Mouse (Mus musculus): ENCODE results near the gene Srebf2. TPM values are rescaled to one million over a fixed set of nuclear protein-coding genes. Genes with fewer than 3 reads are reported as not detected.
A peak's percentile ranks its signal among the peaks of the same experiment; 100 is the strongest.

The Srebf2 gene
- polyA plus RNA-seq, 1 experiment from 2014 or later = 161 TPM

DNA sequence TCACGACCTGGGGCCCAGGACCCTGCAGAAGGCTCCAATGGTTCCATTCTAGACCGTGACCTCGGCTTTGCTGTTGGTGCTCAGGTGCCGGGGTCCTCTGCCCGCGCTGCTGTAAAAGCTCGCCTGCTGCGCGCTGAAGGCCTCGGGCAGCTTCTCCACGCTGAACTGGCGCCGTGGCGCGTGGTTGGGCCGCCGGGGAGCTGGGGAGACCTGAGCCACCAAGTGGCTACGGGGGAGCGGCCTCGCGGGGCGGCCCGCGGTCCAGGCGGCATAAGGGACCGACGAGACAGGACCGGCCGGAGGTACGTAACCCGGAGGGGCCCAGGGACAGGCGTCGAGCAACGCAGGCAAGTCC is 60.1 kb downstream of the Srebf2 start:
- Histone ChIP-seq H3K27me3 (ENCODE audit: control insufficient read depth, insufficient read depth, low read length) (peaks cover 54% of the 10 kb centered on the region), H3K27ac (ENCODE audit: low read length) (no peak overlapping the region), H3K4me1 (ENCODE audit: control insufficient read depth, insufficient read depth, low read length) (peaks cover 13% of the 10 kb centered on the region), H3K4me3 (replicated peaks; ENCODE audit: low read length) (no peak overlapping the region), H3K9ac (ENCODE audit: low read length) (no peak overlapping the region), H3K9me3 (replicated peaks; ENCODE audit: control insufficient read depth, low read length) (no peaks in the 10 kb centered on the region), H3K4me2 (ENCODE audit: low read depth, low read length) (no peak overlapping the region), H3K36me3 (ENCODE audit: control insufficient read depth, insufficient read depth, low read length) (peaks cover 12% of the 10 kb centered on the region)
- no peak for ATAC-seq (ENCODE audit: insufficient read depth, low FRiP score)
- WGBS = 23% methylated on average over 34 of the region's 34 CpGs

GRCm38 (mm10) chr15:82207504-82208219 is 60.7 kb downstream of the Srebf2 start:
- H3K4me1 ChIP-seq (ENCODE audit: control insufficient read depth, insufficient read depth, low read length) = peaks cover 15% of the 10 kb centered on the region
- no peak overlapping the region for H3K27ac ChIP-seq (ENCODE audit: low read length)
- H3K4me3 ChIP-seq (replicated peaks; ENCODE audit: low read length) = no peak overlapping the region
- no peak overlapping the region for H3K4me2 ChIP-seq (ENCODE audit: low read depth, low read length)
- H3K27me3 ChIP-seq (ENCODE audit: control insufficient read depth, insufficient read depth, low read length) = peaks cover 60% of the 10 kb centered on the region
- peaks cover 12% of the 10 kb centered on the region for H3K36me3 ChIP-seq (ENCODE audit: control insufficient read depth, insufficient read depth, low read length)
- H3K9me3 ChIP-seq (replicated peaks; ENCODE audit: control insufficient read depth, low read length) = no peaks in the 10 kb centered on the region
- WGBS = 24% methylated on average over 30 of the region's 30 CpGs
- no peak for ATAC-seq (ENCODE audit: insufficient read depth, low FRiP score)
- H3K9ac ChIP-seq (ENCODE audit: low read length) = no peak overlapping the region

- WGBS = 77% methylated on average over 8 of the region's 8 CpGs
- peaks cover 67% of the 10 kb centered on the region for H3K27me3 ChIP-seq (ENCODE audit: control insufficient read depth, insufficient read depth, low read length)
- H3K9ac ChIP-seq (ENCODE audit: low read length) = no peak overlapping the region
- H3K4me2 ChIP-seq (ENCODE audit: low read depth, low read length) = no peak overlapping the region
- H3K9me3 ChIP-seq (replicated peaks; ENCODE audit: control insufficient read depth, low read length) = no peaks in the 10 kb centered on the region
- peaks cover 15% of the 10 kb centered on the region for H3K4me1 ChIP-seq (ENCODE audit: control insufficient read depth, insufficient read depth, low read length)
- no peak overlapping the region for H3K27ac ChIP-seq (ENCODE audit: low read length)
- no peak overlapping the region for H3K4me3 ChIP-seq (replicated peaks; ENCODE audit: low read length)
- H3K36me3 ChIP-seq (ENCODE audit: control insufficient read depth, insufficient read depth, low read length) = peaks cover 9% of the 10 kb centered on the region
- ATAC-seq (ENCODE audit: insufficient read depth, low FRiP score) = no peak
Observed at GRCm38 (mm10) chr15:82208307-82208706, 61.3 kb downstream of the Srebf2 start.

- peaks cover 77% of the 10 kb centered on the region for H3K27me3 ChIP-seq (ENCODE audit: control insufficient read depth, insufficient read depth, low read length)
- 80% methylated on average over 13 of the region's 13 CpGs for WGBS
- peaks cover 5% of the 10 kb centered on the region; the same call in 1 of the 2 replicates for H3K36me3 ChIP-seq (ENCODE audit: control insufficient read depth, insufficient read depth, low read length)
- no peak overlapping the region for H3K4me2 ChIP-seq (ENCODE audit: low read depth, low read length)
- H3K4me3 ChIP-seq (replicated peaks; ENCODE audit: low read length) = no peak overlapping the region
- ATAC-seq (ENCODE audit: insufficient read depth, low FRiP score) = no peak
- peaks cover 15% of the 10 kb centered on the region for H3K4me1 ChIP-seq (ENCODE audit: control insufficient read depth, insufficient read depth, low read length)
- H3K27ac ChIP-seq (ENCODE audit: low read length) = no peak overlapping the region
- no peaks in the 10 kb centered on the region for H3K9me3 ChIP-seq (replicated peaks; ENCODE audit: control insufficient read depth, low read length)
- H3K9ac ChIP-seq (ENCODE audit: low read length) = no peak overlapping the region
Observed at GRCm38 (mm10) chr15:82209295-82210050, 62.5 kb downstream of the Srebf2 start.

GRCm38 (mm10) chr15:82210801-82211200 is 63.8 kb downstream of the Srebf2 start:
- Histone ChIP-seq H3K4me1 (ENCODE audit: control insufficient read depth, insufficient read depth, low read length) (peaks cover 15% of the 10 kb centered on the region), H3K9me3 (replicated peaks; ENCODE audit: control insufficient read depth, low read length) (no peaks in the 10 kb centered on the region), H3K27me3 (ENCODE audit: control insufficient read depth, insufficient read depth, low read length) (peaks cover 81% of the 10 kb centered on the region), H3K4me2 (ENCODE audit: low read depth, low read length) (no peak overlapping the region), H3K9ac (ENCODE audit: low read length) (no peak overlapping the region), H3K4me3 (replicated peaks; ENCODE audit: low read length) (no peak overlapping the region), H3K36me3 (ENCODE audit: control insufficient read depth, insufficient read depth, low read length) (no peaks in the 10 kb centered on the region), H3K27ac (ENCODE audit: low read length) (no peak overlapping the region)
- ATAC-seq (ENCODE audit: insufficient read depth, low FRiP score) = no peak
- 67% methylated on average over 1 of the region's 1 CpGs for WGBS

DNA sequence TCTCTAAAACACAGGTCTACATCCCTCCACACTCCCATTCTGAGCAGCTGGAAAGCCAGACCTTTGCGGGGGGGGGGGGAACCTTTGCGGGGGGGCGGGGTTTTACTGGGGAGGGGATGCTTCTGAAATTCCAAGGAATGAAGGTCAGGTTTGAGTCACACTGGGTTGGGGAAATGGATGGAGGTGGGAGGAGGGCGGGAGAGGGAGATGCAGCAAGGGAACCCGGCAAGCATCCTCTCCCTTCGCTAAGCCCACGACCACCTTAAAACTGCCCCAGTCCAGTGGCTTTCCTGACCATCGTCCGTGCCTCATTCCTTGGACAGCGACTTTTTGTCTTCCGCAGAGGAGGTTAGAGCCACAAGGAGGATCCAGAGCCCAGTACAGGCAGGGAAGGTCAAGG is 64.3 kb downstream of the Srebf2 start:
- peak overlapping the region; percentile 86; the same call in 1 of the 2 replicates for H3K4me2 ChIP-seq (ENCODE audit: low read depth, low read length)
- H3K27me3 ChIP-seq (ENCODE audit: control insufficient read depth, insufficient read depth, low read length) = peaks cover 81% of the 10 kb centered on the region
- no peak for ATAC-seq (ENCODE audit: insufficient read depth, low FRiP score)
- 5% methylated on average over 11 of the region's 11 CpGs for WGBS
- H3K9ac ChIP-seq (ENCODE audit: low read length) = no peak overlapping the region; the same call in 1 of the 2 replicates
- no peaks in the 10 kb centered on the region for H3K36me3 ChIP-seq (ENCODE audit: control insufficient read depth, insufficient read depth, low read length)
- H3K4me3 ChIP-seq (replicated peaks; ENCODE audit: low read length) = peak overlapping the region; percentile 53; the same call in 1 of the 2 replicates
- H3K4me1 ChIP-seq (ENCODE audit: control insufficient read depth, insufficient read depth, low read length) = peaks cover 15% of the 10 kb centered on the region
- H3K9me3 ChIP-seq (replicated peaks; ENCODE audit: control insufficient read depth, low read length) = no peaks in the 10 kb centered on the region
- no peak overlapping the region for H3K27ac ChIP-seq (ENCODE audit: low read length)

GRCm38 (mm10) chr15:82211911-82212751 is 65.2 kb downstream of the Srebf2 start:
- Histone ChIP-seq H3K9ac (ENCODE audit: low read length) (peak overlapping the region; percentile 60), H3K9me3 (replicated peaks; ENCODE audit: control insufficient read depth, low read length) (no peaks in the 10 kb centered on the region), H3K4me2 (ENCODE audit: low read depth, low read length) (peak overlapping the region; percentile 86), H3K4me3 (replicated peaks; ENCODE audit: low read length) (peak overlapping the region; percentile 53), H3K27ac (ENCODE audit: low read length) (no peak overlapping the region), H3K36me3 (ENCODE audit: control insufficient read depth, insufficient read depth, low read length) (no peaks in the 10 kb centered on the region), H3K27me3 (ENCODE audit: control insufficient read depth, insufficient read depth, low read length) (peaks cover 81% of the 10 kb centered on the region), H3K4me1 (ENCODE audit: control insufficient read depth, insufficient read depth, low read length) (peaks cover 15% of the 10 kb centered on the region)
- peak; percentile 51; the same call in 1 of the 2 replicates for ATAC-seq (ENCODE audit: insufficient read depth, low FRiP score)
- WGBS = under 1% methylated on average over 107 of the region's 112 CpGs

DNA sequence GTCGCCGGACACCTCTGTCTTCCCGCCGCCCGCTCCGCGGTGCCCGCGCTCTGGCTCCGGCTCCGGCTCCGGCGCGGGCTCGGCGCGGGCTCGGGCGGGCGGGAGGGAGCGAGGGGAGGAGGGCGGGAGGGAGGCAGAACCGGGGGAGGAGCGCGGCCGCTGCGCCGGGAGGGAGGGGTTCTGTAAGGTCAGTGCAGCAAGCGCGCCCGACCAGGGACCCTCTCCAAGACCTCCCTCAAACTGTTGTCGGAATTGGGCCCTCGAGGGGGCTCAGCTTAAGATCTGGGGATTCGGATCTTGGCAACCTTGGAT is 65.7 kb downstream of the Srebf2 start, which contains the start of gene Shisa8:
Gene Shisa8 (minus strand): TSS at position 64 of the 312 bp plus-strand sequence.
- no peaks in the 10 kb centered on the region for H3K36me3 ChIP-seq (ENCODE audit: control insufficient read depth, insufficient read depth, low read length)
- 1% methylated on average over 27 of the region's 34 CpGs for WGBS
- peak within 1 kb of the TSS; percentile 53 for H3K4me3 ChIP-seq (replicated peaks; ENCODE audit: low read length)
- H3K4me2 ChIP-seq (ENCODE audit: low read depth, low read length) = peak within 1 kb of the TSS; percentile 86
- peaks cover 13% of the 10 kb centered on the region for H3K4me1 ChIP-seq (ENCODE audit: control insufficient read depth, insufficient read depth, low read length)
- H3K9me3 ChIP-seq (replicated peaks; ENCODE audit: control insufficient read depth, low read length) = no peaks in the 10 kb centered on the region
- peaks cover 78% of the 10 kb centered on the region for H3K27me3 ChIP-seq (ENCODE audit: control insufficient read depth, insufficient read depth, low read length)
- H3K27ac ChIP-seq (ENCODE audit: low read length) = no peak within 1 kb of the TSS
- ATAC-seq (ENCODE audit: insufficient read depth, low FRiP score) = no peak
- peak within 1 kb of the TSS; percentile 60 for H3K9ac ChIP-seq (ENCODE audit: low read length)

Data from stomach, embryonic 16.5 days (tissue).